Mouse (Mus musculus): Measurements from ENCODE around the gene BC067074.
"Not testable (repeated sequence)": the region's sequence is repeated elsewhere in the genome, so short reads cannot be mapped to it uniquely, and the experiment has no call there.

BC067074 gene

GRCm38 (mm10) chr13:113292975-113293706 lies at the start of gene BC067074:
Gene BC067074 (plus strand): TSS chr13:113293159.
- no peak for DNase-seq (ENCODE audit: low read depth, low spot score)
- no peaks in the 10 kb centered on the region for H3K27me3 ChIP-seq (ENCODE audit: control insufficient read depth, insufficient read depth, low read length, poor library complexity, severe bottlenecking)
- no peaks in the 10 kb centered on the region for H3K36me3 ChIP-seq (ENCODE audit: control insufficient read depth, insufficient read depth, low read length, poor library complexity, severe bottlenecking)

- DNase-seq (ENCODE audit: low read depth, low spot score): no peak
- Histone ChIP-seq H3K27me3 (ENCODE audit: control insufficient read depth, insufficient read depth, low read length, poor library complexity, severe bottlenecking) (no peaks in the 10 kb centered on the region), H3K36me3 (ENCODE audit: control insufficient read depth, insufficient read depth, low read length, poor library complexity, severe bottlenecking) (no peaks in the 10 kb centered on the region)
Measured at GRCm38 (mm10) chr13:113245025-113245424, 47.9 kb upstream of the BC067074 start.

GRCm38 (mm10) chr13:113252580-113252979 lies 40.4 kb upstream of the BC067074 start:
- not testable (repeated sequence) for H3K36me3 ChIP-seq (ENCODE audit: control insufficient read depth, insufficient read depth, low read length, poor library complexity, severe bottlenecking); DNase-seq (ENCODE audit: low read depth, low spot score); H3K27me3 ChIP-seq (ENCODE audit: control insufficient read depth, insufficient read depth, low read length, poor library complexity, severe bottlenecking)

GRCm38 (mm10) chr13:113256766-113257165 lies 36.2 kb upstream of the BC067074 start:
- H3K27me3 ChIP-seq (ENCODE audit: control insufficient read depth, insufficient read depth, low read length, poor library complexity, severe bottlenecking): peaks cover 1% of the 10 kb centered on the region; the same call in 1 of the 2 replicates
- DNase-seq (ENCODE audit: low read depth, low spot score): no peak
- H3K36me3 ChIP-seq (ENCODE audit: control insufficient read depth, insufficient read depth, low read length, poor library complexity, severe bottlenecking): no peaks in the 10 kb centered on the region

- DNase-seq (ENCODE audit: low read depth, low spot score): no peak
- Histone ChIP-seq H3K36me3 (ENCODE audit: control insufficient read depth, insufficient read depth, low read length, poor library complexity, severe bottlenecking) (no peaks in the 10 kb centered on the region), H3K27me3 (ENCODE audit: control insufficient read depth, insufficient read depth, low read length, poor library complexity, severe bottlenecking) (peaks cover 1% of the 10 kb centered on the region; the same call in 1 of the 2 replicates)
Measured at GRCm38 (mm10) chr13:113257190-113257589, 35.8 kb upstream of the BC067074 start.

GRCm38 (mm10) chr13:113259237-113259636 lies 33.7 kb upstream of the BC067074 start:
- Histone ChIP-seq H3K36me3 (ENCODE audit: control insufficient read depth, insufficient read depth, low read length, poor library complexity, severe bottlenecking) (no peaks in the 10 kb centered on the region), H3K27me3 (ENCODE audit: control insufficient read depth, insufficient read depth, low read length, poor library complexity, severe bottlenecking) (peaks cover 1% of the 10 kb centered on the region; the same call in 1 of the 2 replicates)
- no peak for DNase-seq (ENCODE audit: low read depth, low spot score)

GRCm38 (mm10) chr13:113262822-113263221 lies 30.1 kb upstream of the BC067074 start:
- no peaks in the 10 kb centered on the region for H3K36me3 ChIP-seq (ENCODE audit: control insufficient read depth, insufficient read depth, low read length, poor library complexity, severe bottlenecking)
- DNase-seq (ENCODE audit: low read depth, low spot score): no peak
- H3K27me3 ChIP-seq (ENCODE audit: control insufficient read depth, insufficient read depth, low read length, poor library complexity, severe bottlenecking): peaks cover 1% of the 10 kb centered on the region; the same call in 1 of the 2 replicates

GRCm38 (mm10) chr13:113265257-113265656 lies 27.7 kb upstream of the BC067074 start:
- Histone ChIP-seq H3K36me3 (ENCODE audit: control insufficient read depth, insufficient read depth, low read length, poor library complexity, severe bottlenecking) (no peaks in the 10 kb centered on the region), H3K27me3 (ENCODE audit: control insufficient read depth, insufficient read depth, low read length, poor library complexity, severe bottlenecking) (no peaks in the 10 kb centered on the region)
- DNase-seq (ENCODE audit: low read depth, low spot score): peak; percentile 17

GRCm38 (mm10) chr13:113266495-113266951 lies 26.4 kb upstream of the BC067074 start:
- Histone ChIP-seq H3K36me3 (ENCODE audit: control insufficient read depth, insufficient read depth, low read length, poor library complexity, severe bottlenecking) (no peaks in the 10 kb centered on the region), H3K27me3 (ENCODE audit: control insufficient read depth, insufficient read depth, low read length, poor library complexity, severe bottlenecking) (no peaks in the 10 kb centered on the region)
- peak; percentile 73 for DNase-seq (ENCODE audit: low read depth, low spot score)

- Histone ChIP-seq H3K36me3 (ENCODE audit: control insufficient read depth, insufficient read depth, low read length, poor library complexity, severe bottlenecking) (no peaks in the 10 kb centered on the region), H3K27me3 (ENCODE audit: control insufficient read depth, insufficient read depth, low read length, poor library complexity, severe bottlenecking) (no peaks in the 10 kb centered on the region)
- DNase-seq (ENCODE audit: low read depth, low spot score): no peak
Measured at GRCm38 (mm10) chr13:113267204-113267603, 25.8 kb upstream of the BC067074 start.

GRCm38 (mm10) chr13:113269777-113270776 lies 22.9 kb upstream of the BC067074 start:
- H3K27me3 ChIP-seq (ENCODE audit: control insufficient read depth, insufficient read depth, low read length, poor library complexity, severe bottlenecking): no peaks in the 10 kb centered on the region
- peak; percentile 75 for DNase-seq (ENCODE audit: low read depth, low spot score)
- H3K36me3 ChIP-seq (ENCODE audit: control insufficient read depth, insufficient read depth, low read length, poor library complexity, severe bottlenecking): no peaks in the 10 kb centered on the region

- peak; percentile 14 for DNase-seq (ENCODE audit: low read depth, low spot score)
- H3K27me3 ChIP-seq (ENCODE audit: control insufficient read depth, insufficient read depth, low read length, poor library complexity, severe bottlenecking): no peaks in the 10 kb centered on the region
- H3K36me3 ChIP-seq (ENCODE audit: control insufficient read depth, insufficient read depth, low read length, poor library complexity, severe bottlenecking): no peaks in the 10 kb centered on the region
Measured at GRCm38 (mm10) chr13:113271189-113271588, 21.8 kb upstream of the BC067074 start.

GRCm38 (mm10) chr13:113287141-113287540 lies 5.8 kb upstream of the BC067074 start:
- no peaks in the 10 kb centered on the region for H3K36me3 ChIP-seq (ENCODE audit: control insufficient read depth, insufficient read depth, low read length, poor library complexity, severe bottlenecking)
- H3K27me3 ChIP-seq (ENCODE audit: control insufficient read depth, insufficient read depth, low read length, poor library complexity, severe bottlenecking): no peaks in the 10 kb centered on the region
- no peak for DNase-seq (ENCODE audit: low read depth, low spot score)

GRCm38 (mm10) chr13:113288210-113289197 lies 4.5 kb upstream of the BC067074 start:
- DNase-seq (ENCODE audit: low read depth, low spot score): no peak
- H3K36me3 ChIP-seq (ENCODE audit: control insufficient read depth, insufficient read depth, low read length, poor library complexity, severe bottlenecking): no peaks in the 10 kb centered on the region
- H3K27me3 ChIP-seq (ENCODE audit: control insufficient read depth, insufficient read depth, low read length, poor library complexity, severe bottlenecking): no peaks in the 10 kb centered on the region
